Mouse (Mus musculus) layer of hippocampus, adult 8-10 months (tissue): ENCODE results near the gene Dpagt1. TPM values are rescaled to one million over a fixed set of nuclear protein-coding genes. Genes with fewer than 3 reads are reported as not detected.
"Not testable (repeated sequence)": the region's sequence is repeated elsewhere in the genome, so short reads cannot be mapped to it uniquely, and the experiment has no call there.

Experiments
- DNase-seq, 2 experiments: peaks; one replicate each; pipeline ENCODE4 v3.0.0; 2022; ENCODE audit warnings: low spot score in 2 of 2
- total RNA-seq, 4 experiments: library from RNA; stranded (reverse); gene quantifications; 2 replicates each; pipeline ENCODE4 v1.2.4; 2022

Gene Dpagt1
- total RNA-seq = 10 to 100 TPM; 15.1 to 19.7 (median 16.1) TPM

GRCm38 (mm10) chr9:44325768-44326370, at the start of gene Dpagt1:
Dpagt1 (plus strand) TSS chr9:44326019.
- DNase-seq = no peak

GRCm38 (mm10) chr9:44283183-44283582, 42.6 kb upstream of the Dpagt1 start:
- no peak for DNase-seq

GRCm38 (mm10) chr9:44286256-44286850, 39.5 kb upstream of the Dpagt1 start:
- no peak for DNase-seq

DNA sequence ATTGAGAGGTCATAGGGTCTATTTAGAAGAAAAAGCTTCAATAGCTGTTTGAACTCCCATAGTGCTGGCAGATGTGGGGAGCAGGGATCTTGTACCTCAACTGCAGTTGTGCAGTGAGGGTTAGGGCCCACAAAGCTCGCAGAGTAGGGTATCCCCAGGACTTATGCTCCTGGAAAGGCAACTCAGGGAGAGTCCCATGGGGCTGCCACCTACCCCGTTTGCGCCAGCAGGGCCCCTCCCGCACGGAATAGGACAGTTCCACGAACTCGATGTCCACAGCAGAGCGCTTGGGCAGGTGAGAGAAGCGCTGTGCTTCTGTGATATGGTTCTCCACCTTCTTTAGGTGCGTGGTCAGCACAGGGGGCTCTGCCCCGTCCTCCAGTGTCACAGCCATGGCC, 38.8 kb upstream of the Dpagt1 start:
- no peak for DNase-seq

DNA sequence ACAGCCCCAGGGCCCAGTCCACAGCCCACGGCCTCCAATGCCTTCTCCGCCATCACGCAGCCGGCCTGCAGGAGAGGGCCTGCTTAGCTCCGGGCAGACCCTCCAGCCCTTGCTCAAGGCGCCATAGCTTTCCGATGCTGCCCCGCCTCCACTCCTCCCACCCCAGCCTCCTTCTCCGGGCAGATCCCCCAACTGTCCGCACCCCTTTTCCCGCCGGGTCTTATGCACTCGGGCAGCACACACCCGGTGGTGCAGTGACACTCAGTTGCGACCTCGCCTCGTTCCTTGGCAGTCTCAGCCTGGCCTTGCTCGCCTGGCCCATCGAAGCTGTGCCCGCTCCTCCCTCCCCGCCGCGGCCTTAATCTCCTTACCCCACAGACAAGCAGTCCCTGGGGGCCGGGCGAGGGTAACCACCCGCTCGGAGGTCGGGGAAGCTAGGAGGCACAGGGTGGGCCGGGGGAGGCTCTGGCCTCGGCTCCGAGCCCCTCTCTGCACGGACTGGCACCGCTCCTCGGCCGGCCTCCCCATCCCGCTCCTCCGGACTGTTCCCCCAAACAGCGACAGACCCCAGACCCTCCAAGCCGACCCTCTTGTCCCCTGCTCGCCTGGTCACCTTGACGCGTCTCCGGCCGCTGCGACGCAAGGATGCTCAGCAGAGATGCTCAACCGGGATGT, 38.3 kb upstream of the Dpagt1 start:
- DNase-seq = no peak

DNA sequence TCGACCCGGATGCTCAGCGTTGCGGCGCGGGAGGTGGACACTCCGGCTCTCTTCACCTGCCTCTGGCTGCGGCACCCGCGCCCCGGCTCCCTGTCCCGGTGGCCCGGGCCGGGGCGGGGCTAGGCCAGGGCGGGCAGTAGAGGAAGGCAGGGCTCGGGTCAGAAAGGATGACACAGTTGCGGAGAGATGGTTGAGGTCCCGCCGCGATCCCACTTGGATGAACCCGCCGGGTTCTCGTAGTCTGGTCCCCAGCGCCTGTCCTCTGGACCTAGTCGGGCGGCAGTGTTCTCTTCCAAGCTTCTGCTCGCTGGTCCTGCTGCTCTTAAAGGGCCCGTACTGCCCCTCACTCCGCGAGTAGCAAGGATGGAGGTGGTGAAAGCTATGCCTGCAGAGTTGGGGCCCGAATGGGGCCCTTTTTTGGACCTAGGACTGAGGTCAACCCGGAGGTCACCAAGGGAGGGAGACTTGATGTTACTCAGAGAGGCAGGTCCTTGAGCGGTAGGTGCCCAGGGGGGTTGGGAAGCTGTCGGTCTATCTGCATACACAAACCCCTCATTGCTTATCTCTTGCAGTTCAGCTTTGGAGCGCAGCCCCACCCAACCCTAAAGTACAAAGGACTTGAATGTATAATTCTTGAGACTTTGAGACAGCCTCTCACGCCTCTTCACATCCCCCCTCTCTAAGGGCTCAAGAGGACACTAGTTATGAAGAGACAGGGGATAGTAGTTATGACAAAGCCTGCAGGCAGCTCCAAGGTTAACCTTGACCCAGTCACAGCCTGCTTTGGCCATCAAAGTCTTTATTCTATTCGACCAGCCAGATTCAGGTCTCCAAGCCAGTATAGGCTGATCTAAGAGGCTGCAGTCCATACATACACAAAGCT, 37.5 kb upstream of the Dpagt1 start, which contains the start of gene Abcg4:
Gene Abcg4, minus strand, starts transcription at position 540 of the 883 bp plus-strand sequence.
- DNase-seq = peak in 1 of 2 experiments; percentile 53

GRCm38 (mm10) chr9:44288959-44289291, 36.9 kb upstream of the Dpagt1 start:
- DNase-seq = no peak

DNA sequence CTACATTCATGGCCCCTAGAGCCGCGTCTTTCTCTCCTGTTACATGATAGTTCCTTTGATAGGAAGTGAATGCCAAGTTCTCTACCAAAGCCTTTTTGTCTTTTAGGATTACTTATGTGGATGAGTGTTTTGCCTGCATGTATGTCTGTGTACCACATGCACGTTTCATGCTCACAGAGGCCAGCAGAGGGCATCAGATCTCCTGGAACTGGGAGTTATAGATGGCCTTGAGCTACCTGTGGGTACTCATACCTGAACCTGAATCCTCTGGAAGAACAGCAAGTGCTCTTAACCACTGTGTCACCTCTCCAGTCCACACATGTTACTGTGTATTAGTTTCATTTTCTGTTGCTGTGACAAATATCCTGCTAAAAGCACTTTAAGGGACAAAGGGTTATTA, 33.3 kb upstream of the Dpagt1 start:
- DNase-seq = no peak

- DNase-seq = not testable (repeated sequence)
Observed at GRCm38 (mm10) chr9:44300001-44300400, 25.8 kb upstream of the Dpagt1 start.

- peak; percentile 99 for DNase-seq
Observed at GRCm38 (mm10) chr9:44305466-44306079, 20.2 kb upstream of the Dpagt1 start, which contains the start of gene Hinfp. Hinfp (minus strand) TSS chr9:44305671.

DNA sequence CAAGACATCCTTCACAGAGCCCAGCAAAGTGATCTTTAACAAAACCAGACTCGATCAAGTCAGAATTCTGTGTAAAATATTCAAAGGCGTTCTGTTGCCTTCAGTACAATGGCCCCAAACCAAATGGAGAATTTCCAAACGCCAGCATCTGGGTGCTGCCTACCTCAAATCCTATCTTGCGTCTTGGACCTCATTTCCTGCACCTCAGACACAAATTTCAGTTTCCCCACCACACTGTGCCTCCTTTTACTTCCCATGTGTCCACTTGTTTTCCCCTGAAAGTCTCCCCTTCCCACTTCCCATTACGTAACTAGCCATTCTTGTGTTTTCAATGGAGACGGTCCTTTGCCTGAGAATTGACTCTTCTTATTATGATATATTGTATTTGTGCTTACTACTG, 19.3 kb upstream of the Dpagt1 start:
- no peak for DNase-seq

GRCm38 (mm10) chr9:44307248-44307647, 18.6 kb upstream of the Dpagt1 start:
- no peak for DNase-seq

DNA sequence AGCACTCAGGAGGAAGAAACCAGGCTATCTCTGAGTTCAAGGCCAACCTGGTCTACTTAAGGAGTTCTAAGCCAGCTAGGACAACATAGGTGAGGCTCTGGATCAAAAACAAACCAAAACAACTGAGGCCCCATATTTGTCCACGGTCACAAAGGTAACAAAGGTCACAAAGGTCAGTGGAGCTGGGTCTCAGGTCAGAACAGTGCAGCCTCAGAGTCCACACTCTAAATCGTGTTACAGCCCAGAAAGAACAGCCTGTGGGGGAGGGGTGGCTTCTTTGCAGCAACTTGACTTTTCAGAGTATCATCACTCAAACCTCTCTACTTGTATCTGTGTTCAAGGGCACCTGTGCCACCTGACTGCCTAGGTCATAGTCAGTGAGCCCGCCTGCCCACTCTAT, 16.1 kb upstream of the Dpagt1 start:
- no peak for DNase-seq

DNA sequence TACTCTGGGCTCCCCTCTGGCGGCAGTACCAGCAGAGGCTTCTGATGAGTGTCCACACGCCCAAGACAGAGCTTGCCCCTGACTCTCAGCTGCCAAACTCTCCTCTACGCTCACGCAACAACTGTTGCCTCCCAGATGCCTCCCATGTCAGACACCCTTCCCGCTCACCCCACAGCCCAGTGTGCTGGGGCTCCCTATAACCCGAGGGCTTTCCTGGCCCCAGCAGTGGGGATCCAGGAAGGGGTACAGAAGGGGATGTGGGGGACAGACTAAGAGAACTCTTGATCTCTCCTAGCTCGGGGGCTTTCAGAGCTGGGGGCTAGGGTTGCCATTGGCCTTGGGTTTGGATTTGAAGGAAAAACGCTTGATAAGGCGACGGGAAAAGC, 15.1 kb upstream of the Dpagt1 start:
- DNase-seq = no peak

DNA sequence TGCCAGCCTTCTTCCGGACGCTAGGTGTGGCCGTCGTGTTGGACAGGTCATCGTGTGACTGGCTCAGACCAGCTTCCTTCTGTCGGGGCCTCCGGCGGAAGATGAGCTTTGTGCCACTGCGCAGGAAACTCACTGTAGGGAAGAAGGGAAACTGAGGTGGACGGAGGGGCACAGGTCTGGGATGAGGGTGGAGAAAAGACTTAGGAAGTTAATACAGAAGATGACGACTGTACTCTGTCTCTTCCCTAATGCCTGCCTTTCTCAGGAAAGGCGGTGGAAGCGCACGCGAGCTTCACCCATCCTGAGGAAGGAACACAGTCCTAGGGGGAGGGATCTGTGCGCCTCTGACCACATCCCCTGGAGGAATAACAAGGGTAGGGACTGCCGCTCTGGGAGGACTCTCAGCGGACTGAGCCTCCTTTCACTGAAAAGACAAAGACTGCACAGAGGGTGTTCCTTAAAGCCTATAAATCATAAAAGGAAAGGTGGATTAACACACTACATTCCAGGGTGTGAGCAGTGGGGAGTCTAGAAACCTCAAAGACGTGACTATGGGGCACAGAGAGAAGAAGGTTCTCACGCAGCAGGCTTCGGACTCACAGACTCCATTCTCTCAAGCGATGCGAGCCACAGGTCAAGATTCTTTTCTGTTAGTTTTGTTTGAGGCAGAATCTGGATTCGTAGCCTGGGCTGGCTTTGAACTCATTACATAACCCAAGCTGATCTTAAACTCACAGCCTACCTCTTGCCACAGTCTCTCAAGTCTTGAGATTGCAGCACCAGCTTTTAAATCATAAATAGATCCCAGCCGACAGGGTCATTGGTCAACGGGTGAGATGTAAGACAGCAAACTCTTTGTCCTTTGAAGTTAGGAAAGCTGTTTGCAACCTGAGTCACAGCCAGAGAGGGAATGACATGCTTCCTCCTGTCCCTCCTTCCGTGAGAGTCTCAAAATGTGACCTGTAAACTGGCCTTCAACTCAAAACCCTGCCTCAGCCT, 14.4 kb upstream of the Dpagt1 start:
- DNase-seq = no peak

DNA sequence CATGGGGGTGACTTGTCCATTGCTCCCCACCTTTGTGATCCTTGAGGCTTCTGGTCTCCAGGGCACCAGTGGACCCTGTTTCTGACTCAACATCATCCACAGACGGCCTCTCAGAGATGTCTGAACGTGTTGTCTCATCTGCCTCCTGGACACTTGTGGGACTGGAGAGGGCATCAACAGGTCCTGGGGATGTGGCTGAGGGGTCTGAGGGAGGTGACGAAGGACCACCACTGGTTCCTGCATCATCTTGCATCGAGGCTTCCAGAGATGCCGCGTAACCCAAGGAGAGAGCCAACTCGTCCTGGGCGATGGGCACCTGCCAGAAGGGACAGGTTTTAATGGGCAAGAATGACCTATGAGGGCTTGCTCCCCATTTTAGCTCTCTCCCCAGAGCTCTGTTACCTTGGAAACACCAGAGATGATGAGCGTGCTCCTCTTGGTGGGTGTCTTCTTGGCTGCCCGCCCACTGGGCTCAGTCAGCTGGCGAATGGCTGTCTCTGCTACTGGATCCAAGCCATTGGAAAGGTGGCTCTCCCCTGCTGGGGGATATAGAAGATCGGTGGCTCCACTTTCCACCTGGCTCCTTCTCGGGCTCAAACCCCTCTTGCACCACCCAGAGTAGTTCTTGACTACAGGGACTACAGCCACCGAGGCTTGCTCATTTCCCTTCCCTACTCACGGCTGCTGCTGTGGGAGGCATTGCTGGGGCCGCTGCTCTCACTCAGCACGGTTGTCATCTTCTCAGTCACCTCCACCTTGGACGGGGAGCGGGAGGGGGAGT, 12.2 kb upstream of the Dpagt1 start:
- peak; percentile 81 to 85 for DNase-seq

GRCm38 (mm10) chr9:44314257-44314547, 11.6 kb upstream of the Dpagt1 start:
- DNase-seq = no peak

- DNase-seq = no peak
Observed at GRCm38 (mm10) chr9:44314910-44315309, 10.9 kb upstream of the Dpagt1 start.

DNA sequence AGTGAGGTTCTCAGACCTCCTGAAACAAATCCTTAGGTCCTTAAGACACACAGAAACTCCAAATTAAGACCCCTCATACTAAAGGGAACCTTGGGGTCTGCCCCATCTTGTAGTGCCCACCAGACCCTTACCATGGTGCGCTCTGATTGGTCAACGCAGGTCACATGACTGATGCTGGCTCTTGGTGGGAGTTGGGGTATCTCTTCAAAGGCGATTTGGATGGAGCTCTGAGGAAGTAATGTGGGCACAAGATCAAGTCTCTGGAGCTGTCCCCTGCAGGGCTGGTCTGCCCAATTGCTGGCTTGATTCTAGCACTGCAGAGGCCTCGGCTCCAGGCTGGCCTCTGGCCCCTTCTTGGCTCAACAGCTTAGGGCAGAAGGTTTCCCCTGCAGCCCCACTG, 8.4 kb upstream of the Dpagt1 start:
- DNase-seq = no peak
